Mouse (Mus musculus) liver, embryonic 12.5 days (tissue): ENCODE measurements at regions not wholly inside any gene's neighbourhood (a gene's known extent, or its start where the extent isn't known, plus 50 kb on each side); places are given as distances from the start of the nearest gene placed in this dataset.
"Not testable (repeated sequence)": the region's sequence is repeated elsewhere in the genome, so short reads cannot be mapped to it uniquely, and the experiment has no call there.

Source experiments
- ATAC-seq: fragments of 200-750 bp; cut with Nextera tagmentation; 2 replicates; pipeline ENCODE4 v1.8.0; 2017; ENCODE audit warnings: moderate number of reproducible peaks, mild to moderate bottlenecking, moderate library complexity
- H3K27ac ChIP-seq: fragments of 300-500 bp; sonication (generic); 2 replicates; pipeline ENCODE4 v1.5.1; 2016; ENCODE audit warnings: mild to moderate bottlenecking
- H3K27me3 ChIP-seq: fragments of 300-500 bp; sonication (generic); replicated peaks from 2 replicates; pipeline ENCODE4 v1.6.1; 2016; ENCODE audit warnings: mild to moderate bottlenecking, moderate library complexity
- H3K36me3 ChIP-seq: fragments of 300-500 bp; sonication (generic); 2 replicates; pipeline ENCODE4 v1.6.1; 2016; ENCODE audit warnings: mild to moderate bottlenecking, moderate library complexity
- H3K4me1 ChIP-seq: fragments of 300-500 bp; sonication (generic); 2 replicates; pipeline ENCODE4 v1.6.1; 2016
- H3K4me2 ChIP-seq: fragments of 300-500 bp; sonication (generic); 2 replicates; pipeline ENCODE4 v1.6.1; 2016; ENCODE audit warnings: mild to moderate bottlenecking, moderate library complexity
- H3K4me3 ChIP-seq: fragments of 300-500 bp; sonication (generic); 2 replicates; pipeline ENCODE4 v1.5.1; 2016; ENCODE audit warnings: mild to moderate bottlenecking, moderate library complexity
- H3K9ac ChIP-seq: fragments of 300-500 bp; sonication (generic); 2 replicates; pipeline ENCODE4 v1.6.1; 2016; ENCODE audit warnings: mild to moderate bottlenecking, moderate library complexity
- H3K9me3 ChIP-seq: fragments of 300-500 bp; sonication (generic); replicated peaks from 2 replicates; pipeline ENCODE4 v1.6.1; 2016; ENCODE audit warnings: mild to moderate bottlenecking, moderate library complexity
- WGBS: fragments of 180-500 bp; shearing (Covaris S2); methylation state at CpG from one replicate; pipeline ENCODE4 v1.1.7; 2016; ENCODE audit not compliant: insufficient replicate concordance; 5-methylcytosine and 5-hydroxymethylcytosine counted together

DNA sequence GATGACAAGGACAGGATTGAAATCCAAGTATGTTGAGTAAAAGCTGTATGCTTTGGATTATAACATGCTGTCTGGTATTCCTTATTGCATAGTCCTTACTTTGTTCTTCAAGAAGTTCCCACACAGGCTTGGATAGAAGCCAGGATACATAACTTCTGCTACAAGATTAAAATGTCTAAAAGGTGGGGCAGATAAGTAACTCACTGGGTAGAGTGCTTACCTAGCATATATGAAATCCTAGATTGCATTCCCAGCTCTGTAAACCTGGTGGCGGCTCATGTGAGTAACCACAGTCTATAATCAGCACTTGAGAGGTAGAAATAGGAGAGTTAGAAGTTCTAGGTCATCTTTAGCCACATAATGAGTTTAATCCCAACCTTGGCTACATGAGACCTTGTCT, 126.0 kb upstream of the Try4 start:
- WGBS = 74% methylated on average over 1 of the region's 1 CpGs
- Histone ChIP-seq H3K27ac (no peak overlapping the region), H3K4me3 (no peak overlapping the region), H3K9me3 (no peaks in the 10 kb centered on the region), H3K9ac (no peak overlapping the region), H3K4me2 (no peak overlapping the region), H3K36me3 (no peaks in the 10 kb centered on the region), H3K4me1 (peaks cover 23% of the 10 kb centered on the region), H3K27me3 (no peaks in the 10 kb centered on the region)
- ATAC-seq = no peak; the same call in 1 of the 2 replicates

DNA sequence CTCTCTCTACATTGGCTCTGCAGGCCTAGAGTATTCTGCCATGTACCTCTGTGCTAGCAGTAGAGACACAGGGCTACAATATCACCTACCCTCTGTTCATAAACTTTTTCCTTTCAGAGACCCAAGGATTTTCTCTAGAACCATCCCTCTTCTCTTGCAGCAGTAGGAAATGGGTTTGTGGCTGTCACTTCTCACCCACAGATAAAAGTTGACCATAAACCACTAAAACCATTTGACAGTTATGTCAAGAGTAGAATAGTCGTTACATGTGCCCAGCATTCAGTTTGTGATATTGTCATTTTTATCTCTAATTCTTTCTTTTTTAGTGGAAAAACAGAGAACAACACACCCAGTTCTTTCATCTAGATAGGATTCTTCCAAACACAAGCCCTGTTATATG, 128.2 kb upstream of the 2210010C04Rik start:
- Histone ChIP-seq H3K36me3 (no peaks in the 10 kb centered on the region), H3K4me1 (peaks cover 4% of the 10 kb centered on the region; the same call in 1 of the 2 replicates), H3K4me3 (no peak overlapping the region), H3K27me3 (no peaks in the 10 kb centered on the region), H3K4me2 (no peak overlapping the region), H3K27ac (peak overlapping the region; percentile 36; the same call in 1 of the 2 replicates), H3K9me3 (no peaks in the 10 kb centered on the region), H3K9ac (no peak overlapping the region)
- ATAC-seq = no peak
- 26% methylated on average over 1 of the region's 1 CpGs for WGBS

DNA sequence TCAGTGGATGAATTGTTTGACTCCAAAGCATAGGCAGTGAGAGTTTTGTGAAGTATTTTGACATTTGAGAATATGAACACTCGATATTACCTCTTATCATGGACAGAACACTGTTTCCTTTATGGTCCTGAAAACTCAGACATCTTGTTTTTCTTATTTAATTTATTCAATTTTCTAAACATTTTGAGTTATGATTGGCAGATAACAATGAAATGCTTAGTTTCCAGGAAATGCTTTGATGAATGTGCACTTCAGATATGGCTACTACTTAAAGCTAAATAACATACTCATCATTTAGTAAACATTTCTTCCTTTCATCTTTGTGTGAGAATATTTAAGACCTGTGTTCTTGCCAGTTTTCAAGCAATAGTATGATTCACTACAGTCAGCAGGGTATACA, 126.4 kb upstream of the 2210010C04Rik start:
- Histone ChIP-seq H3K27ac (no peak overlapping the region), H3K4me2 (no peak overlapping the region), H3K4me3 (no peak overlapping the region), H3K4me1 (peaks cover 4% of the 10 kb centered on the region; the same call in 1 of the 2 replicates), H3K36me3 (no peaks in the 10 kb centered on the region), H3K27me3 (no peaks in the 10 kb centered on the region), H3K9me3 (no peaks in the 10 kb centered on the region), H3K9ac (no peak overlapping the region)
- 18% methylated on average over 1 of the region's 1 CpGs for WGBS
- no peak for ATAC-seq

DNA sequence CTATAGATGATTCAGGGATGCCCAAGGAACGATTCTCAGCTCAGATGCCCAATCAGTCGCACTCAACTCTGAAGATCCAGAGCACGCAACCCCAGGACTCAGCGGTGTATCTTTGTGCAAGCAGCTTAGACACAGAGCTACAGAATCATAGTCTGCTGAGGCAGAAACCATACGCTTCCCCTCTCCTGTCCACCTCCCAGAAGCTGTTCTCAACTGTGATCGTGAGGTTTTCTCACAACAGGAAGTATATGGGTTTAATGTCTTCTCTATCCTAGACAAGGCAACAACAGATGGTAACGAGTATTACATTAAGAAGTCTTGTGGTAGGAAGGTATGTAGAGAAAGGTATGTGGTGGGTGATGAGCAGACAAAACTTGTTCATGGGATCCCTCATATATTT, 116.8 kb upstream of the 2210010C04Rik start:
- H3K4me3 ChIP-seq = no peak overlapping the region
- no peaks in the 10 kb centered on the region for H3K36me3 ChIP-seq
- 61% methylated on average over 7 of the region's 7 CpGs for WGBS
- no peak overlapping the region for H3K9ac ChIP-seq
- H3K27me3 ChIP-seq = no peaks in the 10 kb centered on the region
- no peak overlapping the region for H3K4me2 ChIP-seq
- H3K9me3 ChIP-seq = no peaks in the 10 kb centered on the region
- H3K4me1 ChIP-seq = no peaks in the 10 kb centered on the region
- ATAC-seq = no peak
- H3K27ac ChIP-seq = no peak overlapping the region

DNA sequence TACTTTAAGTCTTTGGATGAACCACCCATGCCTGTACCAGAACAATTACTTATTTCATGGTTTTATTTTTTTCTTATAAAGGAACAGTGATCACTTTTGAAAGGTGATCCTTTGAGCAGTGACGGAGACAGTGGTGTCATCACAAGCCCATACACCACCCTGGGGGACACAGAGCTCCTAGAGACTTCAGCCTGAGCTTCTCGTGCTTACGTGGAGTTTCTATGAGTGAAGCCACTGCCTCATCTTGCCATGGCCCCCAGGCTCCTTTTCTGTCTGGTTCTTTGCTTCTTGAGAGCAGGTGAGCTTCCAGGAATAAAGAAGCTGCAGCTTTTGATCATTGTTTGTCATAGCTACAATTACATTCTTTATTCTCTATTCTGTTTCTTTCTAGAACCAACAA, 116.2 kb upstream of the 2210010C04Rik start:
- Histone ChIP-seq H3K4me2 (no peak overlapping the region), H3K4me3 (no peak overlapping the region), H3K27ac (no peak overlapping the region), H3K36me3 (no peaks in the 10 kb centered on the region), H3K4me1 (no peaks in the 10 kb centered on the region), H3K27me3 (no peaks in the 10 kb centered on the region), H3K9ac (no peak overlapping the region), H3K9me3 (no peaks in the 10 kb centered on the region)
- 70% methylated on average over 3 of the region's 3 CpGs for WGBS
- no peak for ATAC-seq

DNA sequence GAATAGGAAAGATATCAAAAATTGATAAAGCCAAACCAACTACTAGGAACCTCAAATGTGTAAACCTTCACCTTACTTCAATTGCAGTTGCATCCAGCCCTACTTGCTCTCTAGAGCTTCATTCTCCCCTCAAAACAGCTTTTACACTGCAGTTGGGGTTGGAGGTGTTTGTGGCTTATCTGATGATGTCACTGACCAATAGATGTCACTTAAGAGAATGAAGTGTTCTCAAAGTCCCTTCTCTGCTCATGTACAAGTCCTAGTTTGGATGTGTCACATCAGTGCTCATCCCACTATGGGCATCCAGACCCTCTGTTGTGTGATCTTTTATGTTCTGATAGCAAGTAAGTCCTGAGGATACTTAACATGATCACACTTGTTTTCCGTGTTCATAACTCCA, 105.6 kb upstream of the 2210010C04Rik start:
- Histone ChIP-seq H3K9ac (no peak overlapping the region), H3K4me2 (no peak overlapping the region), H3K4me3 (no peak overlapping the region), H3K36me3 (no peaks in the 10 kb centered on the region), H3K27ac (no peak overlapping the region), H3K4me1 (no peaks in the 10 kb centered on the region), H3K27me3 (no peaks in the 10 kb centered on the region), H3K9me3 (no peaks in the 10 kb centered on the region)
- no peak for ATAC-seq
- 73% methylated on average over 1 of the region's 1 CpGs for WGBS

DNA sequence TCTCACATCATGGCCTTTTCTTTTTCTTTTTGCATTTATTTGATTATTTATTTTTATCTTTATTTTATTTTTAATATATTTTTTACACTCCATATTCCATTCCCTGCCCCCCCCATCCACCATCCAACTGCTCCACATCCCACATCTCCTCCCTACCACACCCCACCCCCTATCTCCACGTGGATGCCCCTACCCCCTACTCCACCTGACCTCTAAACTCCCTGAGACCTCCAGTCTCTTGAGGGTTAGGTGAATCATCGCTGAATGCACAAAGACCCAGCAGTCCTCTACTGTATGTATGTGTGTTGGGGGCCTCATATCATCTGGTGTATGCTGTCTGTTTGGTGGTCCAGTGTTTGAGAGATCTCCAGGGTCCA, 102.1 kb upstream of the 2210010C04Rik start:
- not testable (repeated sequence) for H3K4me3 ChIP-seq, H3K36me3 ChIP-seq, H3K4me1 ChIP-seq, ATAC-seq, H3K27me3 ChIP-seq, H3K27ac ChIP-seq, H3K9me3 ChIP-seq, H3K4me2 ChIP-seq, H3K9ac ChIP-seq
- WGBS = 46% methylated on average over 2 of the region's 2 CpGs

DNA sequence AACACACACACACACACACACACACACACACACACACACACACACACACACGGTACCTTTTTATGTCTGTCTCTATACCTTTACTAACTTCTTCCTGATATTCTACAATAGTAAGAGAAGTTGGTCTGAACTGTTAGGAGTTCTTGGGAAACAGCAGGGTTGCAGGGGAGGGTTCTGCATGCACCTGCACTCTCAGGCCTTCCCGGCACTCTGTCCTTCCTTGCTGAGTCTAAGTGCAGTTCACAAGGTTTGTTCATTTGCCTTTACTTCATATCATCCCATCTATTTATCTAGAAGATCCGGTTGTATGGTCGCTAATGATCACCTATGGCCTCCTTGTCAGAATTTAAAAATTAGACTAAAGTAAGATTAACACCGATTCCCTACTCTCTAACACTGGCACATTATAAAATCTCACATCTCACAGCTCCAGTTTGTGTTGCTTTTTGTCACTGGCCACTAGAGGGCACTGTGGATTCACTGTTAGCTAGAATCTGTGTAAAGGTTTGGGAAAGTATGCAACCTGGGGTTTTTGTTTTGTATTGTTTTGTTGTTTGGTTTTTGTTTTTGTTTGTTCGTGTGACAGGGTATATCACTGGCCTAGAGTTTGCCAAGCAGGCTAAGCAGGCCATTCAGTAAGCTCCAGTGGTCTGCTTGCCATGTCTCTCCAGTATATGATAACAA, 101.5 kb upstream of the 2210010C04Rik start:
- Histone ChIP-seq H3K4me2 (no peak overlapping the region), H3K4me1 (no peaks in the 10 kb centered on the region), H3K27ac (no peak overlapping the region), H3K36me3 (no peaks in the 10 kb centered on the region), H3K9ac (no peak overlapping the region), H3K9me3 (no peaks in the 10 kb centered on the region), H3K27me3 (no peaks in the 10 kb centered on the region), H3K4me3 (no peak overlapping the region)
- no peak for ATAC-seq
- WGBS = 30% methylated on average over 6 of the region's 6 CpGs

DNA sequence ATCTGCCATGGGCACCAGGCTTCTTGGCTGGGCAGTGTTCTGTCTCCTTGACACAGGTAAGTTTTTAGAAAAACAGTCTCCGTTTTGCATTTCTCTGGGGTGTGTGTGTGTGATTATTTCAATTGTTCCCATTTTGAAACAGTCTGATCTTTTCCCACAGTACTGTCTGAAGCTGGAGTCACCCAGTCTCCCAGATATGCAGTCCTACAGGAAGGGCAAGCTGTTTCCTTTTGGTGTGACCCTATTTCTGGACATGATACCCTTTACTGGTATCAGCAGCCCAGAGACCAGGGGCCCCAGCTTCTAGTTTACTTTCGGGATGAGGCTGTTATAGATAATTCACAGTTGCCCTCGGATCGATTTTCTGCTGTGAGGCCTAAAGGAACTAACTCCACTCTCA, 99.9 kb upstream of the 2210010C04Rik start:
- H3K9me3 ChIP-seq = no peaks in the 10 kb centered on the region
- 23% methylated on average over 4 of the region's 4 CpGs for WGBS
- no peaks in the 10 kb centered on the region for H3K27me3 ChIP-seq
- no peaks in the 10 kb centered on the region for H3K4me1 ChIP-seq
- H3K9ac ChIP-seq = no peak overlapping the region
- H3K4me3 ChIP-seq = no peak overlapping the region
- H3K4me2 ChIP-seq = no peak overlapping the region
- no peaks in the 10 kb centered on the region for H3K36me3 ChIP-seq
- 0 out of 2 replicates have a peak overlapping the region, but pooled peaks have one; percentile 12 for H3K27ac ChIP-seq
- 0 out of 2 replicates have a peak, but pooled peaks have one; percentile 32 for ATAC-seq

DNA sequence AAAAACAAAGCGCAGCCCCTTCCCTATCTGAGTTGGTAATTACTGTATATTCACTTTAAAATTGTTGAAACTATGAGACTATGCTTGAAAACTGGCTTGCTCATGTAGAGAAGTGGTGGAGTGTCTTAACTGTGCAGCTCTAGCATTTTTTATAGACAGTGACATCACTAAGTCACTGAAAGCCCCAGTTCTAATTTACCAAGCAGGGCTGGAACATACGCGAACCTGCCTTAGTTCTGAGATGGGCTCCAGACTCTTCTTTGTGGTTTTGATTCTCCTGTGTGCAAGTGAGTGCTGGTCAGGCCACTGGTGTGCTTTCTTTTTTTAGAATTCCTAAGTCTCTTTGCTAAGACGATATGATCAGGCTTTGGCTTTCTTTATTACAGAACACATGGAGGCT, 94.6 kb upstream of the 2210010C04Rik start:
- 62% methylated on average over 4 of the region's 4 CpGs for WGBS

DNA sequence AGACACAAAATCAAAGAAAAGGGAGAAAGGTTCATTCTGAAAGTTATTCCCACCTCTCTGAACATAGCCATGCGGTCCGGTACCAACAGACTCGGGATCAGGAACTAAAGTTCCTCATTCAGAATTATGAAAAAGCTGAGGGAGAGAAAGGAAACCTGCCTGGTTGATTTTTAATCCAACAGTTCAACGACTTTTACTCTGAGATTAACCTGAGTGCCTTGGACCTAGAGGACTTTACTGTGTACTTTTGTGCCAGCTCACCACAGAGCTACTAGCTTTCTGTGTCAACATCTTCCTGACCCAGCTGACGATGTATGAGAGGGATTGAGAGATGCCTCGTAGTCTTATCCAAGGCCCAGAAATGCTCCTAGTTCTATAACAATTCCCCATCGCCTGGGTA, 92.5 kb upstream of the 2210010C04Rik start:
- Histone ChIP-seq H3K4me3 (no peak overlapping the region), H3K27me3 (no peaks in the 10 kb centered on the region), H3K27ac (no peak overlapping the region), H3K4me1 (no peaks in the 10 kb centered on the region), H3K36me3 (no peaks in the 10 kb centered on the region), H3K9ac (no peak overlapping the region), H3K4me2 (no peak overlapping the region), H3K9me3 (no peaks in the 10 kb centered on the region)
- WGBS = 62% methylated on average over 7 of the region's 7 CpGs
- ATAC-seq = no peak

More for the DNA sequence above, 94.6 kb upstream of the 2210010C04Rik start:
- no peak overlapping the region for H3K27ac ChIP-seq
- H3K4me2 ChIP-seq = no peak overlapping the region
- no peaks in the 10 kb centered on the region for H3K36me3 ChIP-seq
- H3K4me3 ChIP-seq = no peak overlapping the region
- no peak overlapping the region for H3K9ac ChIP-seq
- no peaks in the 10 kb centered on the region for H3K9me3 ChIP-seq
- no peak for ATAC-seq
- H3K4me1 ChIP-seq = no peaks in the 10 kb centered on the region
- no peaks in the 10 kb centered on the region for H3K27me3 ChIP-seq

DNA sequence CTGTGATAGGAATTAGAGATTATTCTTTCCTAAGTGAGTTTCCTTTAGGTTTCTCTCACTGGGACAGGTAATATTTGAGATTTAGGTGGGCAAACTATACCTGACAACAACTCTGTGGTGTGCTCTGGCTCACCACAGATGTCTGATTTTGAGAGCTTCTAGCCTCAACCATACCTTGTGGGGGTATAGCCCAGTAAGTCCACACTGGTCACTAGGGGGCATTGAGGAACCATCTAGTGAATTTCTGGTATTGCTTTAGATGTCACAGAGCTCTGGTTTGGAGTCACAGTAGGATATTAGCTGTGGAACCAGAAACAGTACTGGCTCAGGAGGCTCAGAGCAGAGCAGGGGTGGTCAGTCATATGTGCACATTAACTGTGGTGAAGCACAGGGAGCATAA, 91.5 kb upstream of the 2210010C04Rik start:
- Histone ChIP-seq H3K4me2 (no peak overlapping the region), H3K4me1 (no peaks in the 10 kb centered on the region), H3K27ac (no peak overlapping the region), H3K9ac (no peak overlapping the region), H3K27me3 (no peaks in the 10 kb centered on the region), H3K9me3 (no peaks in the 10 kb centered on the region), H3K4me3 (no peak overlapping the region), H3K36me3 (no peaks in the 10 kb centered on the region)
- no peak for ATAC-seq

DNA sequence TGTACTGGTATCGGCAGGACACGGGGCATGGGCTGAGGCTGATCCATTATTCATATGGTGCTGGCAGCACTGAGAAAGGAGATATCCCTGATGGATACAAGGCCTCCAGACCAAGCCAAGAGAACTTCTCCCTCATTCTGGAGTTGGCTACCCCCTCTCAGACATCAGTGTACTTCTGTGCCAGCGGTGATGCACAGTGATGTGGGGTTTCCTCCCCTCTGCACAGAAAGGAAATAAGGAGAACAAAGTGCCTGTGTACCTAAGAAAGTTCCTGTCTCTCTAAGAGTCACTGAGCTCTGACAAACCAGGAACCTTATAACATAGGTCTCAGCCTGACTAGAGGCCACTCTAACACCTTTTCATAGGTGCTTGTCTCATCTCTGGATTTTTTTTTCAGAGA, 86.3 kb upstream of the 2210010C04Rik start:
- no peak for ATAC-seq
- Histone ChIP-seq H3K4me3 (no peak overlapping the region), H3K4me1 (peaks cover 14% of the 10 kb centered on the region), H3K4me2 (no peak overlapping the region), H3K27me3 (no peaks in the 10 kb centered on the region), H3K27ac (no peak overlapping the region), H3K36me3 (no peaks in the 10 kb centered on the region), H3K9me3 (no peaks in the 10 kb centered on the region), H3K9ac (no peak overlapping the region)
- WGBS = 62% methylated on average over 3 of the region's 3 CpGs
